Mouse (Mus musculus): ENCODE measurements around the gene Ciao2a. TPM values are rescaled to one million over a fixed set of nuclear protein-coding genes. Genes with fewer than 3 reads are reported as not detected.

Ciao2a gene
- total RNA-seq, 1 experiment from 2014 or later, result 118 TPM

- ATAC-seq (replicated peaks in 1 of 2; ENCODE audit: insufficient read depth in 1 of 2, low FRiP score in 2 of 2, low TSS enrichment in 1 of 2, low read depth in 1 of 2, poor library complexity in 2 of 2, severe bottlenecking in 2 of 2), result no peak
Observed at GRCm38 (mm10) chr9:66181126-66181825, 54.9 kb downstream of the Ciao2a start.

GRCm38 (mm10) chr9:66181826-66182678 is 55.6 kb downstream of the Ciao2a start:
- ATAC-seq (replicated peaks in 1 of 2; ENCODE audit: insufficient read depth in 1 of 2, low FRiP score in 2 of 2, low TSS enrichment in 1 of 2, low read depth in 1 of 2, poor library complexity in 2 of 2, severe bottlenecking in 2 of 2), result peak in 1 of 2 experiments; percentile 35; a peak in 1 of 4 replicates

GRCm38 (mm10) chr9:66182679-66182993 is 56.2 kb downstream of the Ciao2a start:
- no peak for ATAC-seq (replicated peaks in 1 of 2; ENCODE audit: insufficient read depth in 1 of 2, low FRiP score in 2 of 2, low TSS enrichment in 1 of 2, low read depth in 1 of 2, poor library complexity in 2 of 2, severe bottlenecking in 2 of 2)

- ATAC-seq (replicated peaks in 1 of 2; ENCODE audit: insufficient read depth in 1 of 2, low FRiP score in 2 of 2, low TSS enrichment in 1 of 2, low read depth in 1 of 2, poor library complexity in 2 of 2, severe bottlenecking in 2 of 2), result no peak
Observed at GRCm38 (mm10) chr9:66183023-66183422, 56.6 kb downstream of the Ciao2a start.

- ATAC-seq (replicated peaks in 1 of 2; ENCODE audit: insufficient read depth in 1 of 2, low FRiP score in 2 of 2, low TSS enrichment in 1 of 2, low read depth in 1 of 2, poor library complexity in 2 of 2, severe bottlenecking in 2 of 2), result no peak; a peak in 1 of 4 replicates
Observed at GRCm38 (mm10) chr9:66184572-66184971, 58.2 kb downstream of the Ciao2a start.

DNA sequence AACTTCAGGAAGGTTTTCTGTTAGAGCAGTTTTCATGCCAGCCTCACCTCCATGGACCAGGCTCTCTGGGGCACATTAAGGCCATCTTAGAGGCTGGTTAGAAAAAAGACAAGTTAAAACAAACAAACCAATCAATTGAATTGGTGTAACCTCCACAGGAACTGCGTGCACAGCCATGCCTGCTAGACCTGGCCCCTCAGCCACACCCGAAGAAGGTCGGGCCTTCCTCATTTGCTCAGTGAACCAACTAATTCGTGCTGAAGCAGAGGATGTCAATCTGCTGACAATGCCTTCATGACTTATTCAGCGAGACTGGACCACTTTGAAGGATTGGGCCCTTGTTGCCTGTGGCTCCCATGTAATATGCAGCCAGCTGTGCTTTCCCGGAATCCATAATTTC is 60.0 kb downstream of the Ciao2a start:
- no peak for ATAC-seq (replicated peaks in 1 of 2; ENCODE audit: insufficient read depth in 1 of 2, low FRiP score in 2 of 2, low TSS enrichment in 1 of 2, low read depth in 1 of 2, poor library complexity in 2 of 2, severe bottlenecking in 2 of 2)

Other genes with a start within 250 kb of the Ciao2a start
- gene Pclaf, start 236.4 kb upstream of the Ciao2a start, total RNA-seq (2017), result 114 and 135 TPM in 2 replicates
- gene Trip4, start 217.8 kb upstream of the Ciao2a start, total RNA-seq (2017), result 24.4 and 24.5 TPM in 2 replicates
- gene Csnk1g1, start 217.7 kb upstream of the Ciao2a start, total RNA-seq (2017), result 42.0 and 51.1 TPM in 2 replicates
- gene Ppib, start 66.4 kb upstream of the Ciao2a start, total RNA-seq (2017), result 510 and 514 TPM in 2 replicates
- 0.79 and 0.88 TPM in 2 replicates for gene Snx22, start 56.9 kb upstream of the Ciao2a start, total RNA-seq (2017)
- gene Snx1, start within 50 bp of the Ciao2a start, total RNA-seq (2017), result 110 and 128 TPM in 2 replicates
- 1.3 and 2.5 TPM in 2 replicates for gene Dapk2, start 31.6 kb downstream of the Ciao2a start, total RNA-seq (2017)
- gene Herc1, start 223.8 kb downstream of the Ciao2a start, total RNA-seq (2017), result 82.6 and 100 TPM in 2 replicates

Measured in hematopoietic stem cell, adult 5-6 weeks (primary cell).